Mouse (Mus musculus): Measurements from ENCODE around the gene Sdhaf1. TPM values are rescaled to one million over a fixed set of nuclear protein-coding genes. Genes with fewer than 3 reads are reported as not detected.

Sdhaf1 gene
- polyA plus RNA-seq (2012; ENCODE audit: insufficient read depth, low replicate concordance), result 9.8 and 13.7 TPM in 2 replicates

- TF ChIP-seq GATA1 (IDR thresholded peaks at IDR 0.05; ENCODE audit: borderline replicate concordance, low read length) (no peak), FLI1 (IDR thresholded peaks at IDR 0.05; ENCODE audit: low read length) (no peak)
- Histone ChIP-seq H3K4me1 (peaks cover 38% of the 10 kb centered on the region), H3K27me3 (replicated peaks) (peaks cover 14% of the 10 kb centered on the region), H3K4me3 (replicated peaks) (peak within 1 kb of the TSS; percentile 98), H3K36me3 (replicated peaks; ENCODE audit: low read length) (peaks cover 4% of the 10 kb centered on the region), H3K9me3 (peaks cover 6% of the 10 kb centered on the region)
Observed at GRCm38 (mm10) chr7:30323795-30324194, at the start of gene Sdhaf1. Gene Sdhaf1 (minus strand): TSS chr7:30323895.

GRCm38 (mm10) chr7:30367466-30367865 is 43.8 kb upstream of the Sdhaf1 start:
- H3K27me3 ChIP-seq (replicated peaks), result peaks cover 70% of the 10 kb centered on the region

GRCm38 (mm10) chr7:30363344-30363738 is 39.6 kb upstream of the Sdhaf1 start:
- Histone ChIP-seq H3K4me3 (replicated peaks) (no peak overlapping the region), H3K9me3 (no peaks in the 10 kb centered on the region), H3K4me1 (peaks cover 3% of the 10 kb centered on the region; the same call in 1 of the 2 replicates), H3K27me3 (replicated peaks) (peaks cover 83% of the 10 kb centered on the region), H3K36me3 (replicated peaks; ENCODE audit: low read length) (no peaks in the 10 kb centered on the region)
- TF ChIP-seq FLI1 (IDR thresholded peaks at IDR 0.05; ENCODE audit: low read length) (no peak), GATA1 (IDR thresholded peaks at IDR 0.05; ENCODE audit: borderline replicate concordance, low read length) (no peak)

More at GRCm38 (mm10) chr7:30367466-30367865, 43.8 kb upstream of the Sdhaf1 start:
- Histone ChIP-seq H3K4me3 (replicated peaks) (no peak overlapping the region), H3K9me3 (no peaks in the 10 kb centered on the region), H3K36me3 (replicated peaks; ENCODE audit: low read length) (no peaks in the 10 kb centered on the region), H3K4me1 (peaks cover 3% of the 10 kb centered on the region; the same call in 1 of the 2 replicates)
- TF ChIP-seq FLI1 (IDR thresholded peaks at IDR 0.05; ENCODE audit: low read length) (no peak), GATA1 (IDR thresholded peaks at IDR 0.05; ENCODE audit: borderline replicate concordance, low read length) (no peak)

GRCm38 (mm10) chr7:30362652-30363343 is 39.1 kb upstream of the Sdhaf1 start, which contains the start of gene Lrfn3:
Gene Lrfn3 (minus strand): TSS chr7:30362772.
- H3K9me3 ChIP-seq, result no peaks in the 10 kb centered on the region
- no peak for TF ChIP-seq FLI1 (IDR thresholded peaks at IDR 0.05; ENCODE audit: low read length)
- no peak for TF ChIP-seq GATA1 (IDR thresholded peaks at IDR 0.05; ENCODE audit: borderline replicate concordance, low read length)
- 0 out of 2 replicates have a peak, but pooled peaks cover 3% of the 10 kb centered on the region for H3K4me1 ChIP-seq
- peaks cover 83% of the 10 kb centered on the region for H3K27me3 ChIP-seq (replicated peaks)
- no peaks in the 10 kb centered on the region for H3K36me3 ChIP-seq (replicated peaks; ENCODE audit: low read length)
- H3K4me3 ChIP-seq (replicated peaks), result no peak within 1 kb of the TSS

GRCm38 (mm10) chr7:30360028-30360427 is 36.3 kb upstream of the Sdhaf1 start:
- Histone ChIP-seq H3K4me3 (replicated peaks) (no peak overlapping the region), H3K4me1 (no peaks in the 10 kb centered on the region), H3K36me3 (replicated peaks; ENCODE audit: low read length) (no peaks in the 10 kb centered on the region), H3K9me3 (no peaks in the 10 kb centered on the region), H3K27me3 (replicated peaks) (peaks cover 89% of the 10 kb centered on the region)
- TF ChIP-seq GATA1 (IDR thresholded peaks at IDR 0.05; ENCODE audit: borderline replicate concordance, low read length) (no peak), FLI1 (IDR thresholded peaks at IDR 0.05; ENCODE audit: low read length) (no peak)

- Histone ChIP-seq H3K36me3 (replicated peaks; ENCODE audit: low read length) (no peaks in the 10 kb centered on the region), H3K27me3 (replicated peaks) (peaks cover 90% of the 10 kb centered on the region), H3K9me3 (no peaks in the 10 kb centered on the region), H3K4me1 (no peaks in the 10 kb centered on the region), H3K4me3 (replicated peaks) (no peak overlapping the region)
- TF ChIP-seq GATA1 (IDR thresholded peaks at IDR 0.05; ENCODE audit: borderline replicate concordance, low read length) (no peak), FLI1 (IDR thresholded peaks at IDR 0.05; ENCODE audit: low read length) (no peak)
Observed at GRCm38 (mm10) chr7:30359276-30359865, 35.7 kb upstream of the Sdhaf1 start.

- Histone ChIP-seq H3K27me3 (replicated peaks) (peaks cover 88% of the 10 kb centered on the region), H3K9me3 (no peaks in the 10 kb centered on the region), H3K36me3 (replicated peaks; ENCODE audit: low read length) (no peaks in the 10 kb centered on the region), H3K4me3 (replicated peaks) (no peak overlapping the region), H3K4me1 (no peaks in the 10 kb centered on the region)
- TF ChIP-seq GATA1 (IDR thresholded peaks at IDR 0.05; ENCODE audit: borderline replicate concordance, low read length), result no peak
- no peak for TF ChIP-seq FLI1 (IDR thresholded peaks at IDR 0.05; ENCODE audit: low read length)
Observed at GRCm38 (mm10) chr7:30358378-30359186, 34.9 kb upstream of the Sdhaf1 start.

- no peak overlapping the region for H3K4me3 ChIP-seq (replicated peaks)
Observed at GRCm38 (mm10) chr7:30354059-30354458, 30.4 kb upstream of the Sdhaf1 start.

GRCm38 (mm10) chr7:30353279-30353822 is 29.7 kb upstream of the Sdhaf1 start:
- peaks cover 2% of the 10 kb centered on the region; the same call in 1 of the 2 replicates for H3K4me1 ChIP-seq
- no peak overlapping the region for H3K4me3 ChIP-seq (replicated peaks)
- TF ChIP-seq GATA1 (IDR thresholded peaks at IDR 0.05; ENCODE audit: borderline replicate concordance, low read length) (no peak), FLI1 (IDR thresholded peaks at IDR 0.05; ENCODE audit: low read length) (no peak)
- no peaks in the 10 kb centered on the region for H3K9me3 ChIP-seq
- H3K27me3 ChIP-seq (replicated peaks), result peaks cover 90% of the 10 kb centered on the region
- H3K36me3 ChIP-seq (replicated peaks; ENCODE audit: low read length), result no peaks in the 10 kb centered on the region

More at GRCm38 (mm10) chr7:30354059-30354458, 30.4 kb upstream of the Sdhaf1 start:
- Histone ChIP-seq H3K4me1 (no peaks in the 10 kb centered on the region), H3K36me3 (replicated peaks; ENCODE audit: low read length) (no peaks in the 10 kb centered on the region), H3K9me3 (no peaks in the 10 kb centered on the region), H3K27me3 (replicated peaks) (peaks cover 87% of the 10 kb centered on the region)
- TF ChIP-seq FLI1 (IDR thresholded peaks at IDR 0.05; ENCODE audit: low read length) (no peak), GATA1 (IDR thresholded peaks at IDR 0.05; ENCODE audit: borderline replicate concordance, low read length) (no peak)

All from megakaryocyte, embryonic 14.5 days (primary cell).